In genomic region chr11:8525463-8526145, GRCm38 (mm10) we compare ENCODE assay signal across 14 mouse cellular contexts.
DNase-seq lines count a peak whose midpoint lies in the region; ATAC-seq and TF ChIP-seq lines count a peak whose summit lies in the region.
"Had no signal": no experiment of that assay in that cellular context is flagged by ENCODE, and none has a peak within 500 bp of the region (broad histone marks: within the 10 kb centered on the region; RNA-seq: fewer than 3 reads in every experiment).

No protein-coding gene starts in this region.

- peak overlapping the region; percentile 58 for H3K27ac ChIP-seq in kidney, adult 2 months (ENCODE audit: insufficient read depth, low read depth, low read length)
- peak overlapping the region; percentile 93 for H3K27ac ChIP-seq in lung, embryonic 14.5 days (ENCODE audit: low read depth)
- H3K27ac ChIP-seq in stomach, embryonic 15.5 days = peak overlapping the region; percentile 35; the same call in 1 of the 2 replicates
- H3K27ac ChIP-seq: hindbrain, embryonic 10.5 days; neural tube, embryonic 12.5 days had no signal

- peak; percentile 19 for DNase-seq in adrenal gland, adult 2 months
- no peak for DNase-seq in adrenal gland, postnatal 36 days
- DNase-seq in kidney, adult 2 months = peak; percentile 34
- no peak for DNase-seq in kidney, postnatal 25 days
- DNase-seq in lung, embryonic 14.5 days = peak; percentile 89
- DNase-seq in lung, postnatal 36 days = no peak
- DNase-seq: cerebellum, adult 8-10 months; forebrain, postnatal 0 days; gastrocnemius, postnatal 14 days; thymus, postnatal 14 days had no signal

- no peak for TF ChIP-seq CTCF in kidney, adult 2 months (conservative IDR thresholded peaks at IDR 0.05; ENCODE audit: insufficient read depth, insufficient read length, low read depth, low read length)
- TF ChIP-seq CTCF in lung, embryonic 14.5 days (IDR thresholded peaks at IDR 0.05; ENCODE audit: low read depth) = no peak

- peaks cover 22% of the 10 kb centered on the region for H3K4me1 ChIP-seq in kidney, adult 2 months (ENCODE audit: control insufficient read depth, insufficient read depth, low read length)
- H3K4me1 ChIP-seq in lung, embryonic 14.5 days (ENCODE audit: insufficient read depth) = peaks cover 18% of the 10 kb centered on the region; the same call in 1 of the 2 replicates
- peaks cover 15% of the 10 kb centered on the region for H3K4me1 ChIP-seq in stomach, embryonic 15.5 days

- H3K9ac ChIP-seq in lung, embryonic 14.5 days = no peak overlapping the region
- H3K9ac ChIP-seq in stomach, embryonic 15.5 days = no peak overlapping the region
- H3K9ac ChIP-seq: forebrain, postnatal 0 days; neural tube, embryonic 12.5 days had no signal

- peaks cover 1% of the 10 kb centered on the region; the same call in 1 of the 2 replicates for H3K36me3 ChIP-seq in kidney, adult 2 months (ENCODE audit: control insufficient read depth, insufficient read depth, low read length)
- H3K36me3 ChIP-seq in lung, embryonic 14.5 days (ENCODE audit: insufficient read depth) = peaks cover 52% of the 10 kb centered on the region
- H3K36me3 ChIP-seq in stomach, embryonic 15.5 days = 0 out of 2 replicates have a peak, but pooled peaks cover 13% of the 10 kb centered on the region
- H3K36me3 ChIP-seq: hindbrain, embryonic 10.5 days; neural tube, embryonic 12.5 days had no signal

- no peaks in the 10 kb centered on the region for H3K9me3 ChIP-seq in lung, embryonic 14.5 days (ENCODE audit: low read depth, low read length)
- H3K9me3 ChIP-seq in stomach, embryonic 15.5 days = no peaks in the 10 kb centered on the region
- H3K9me3 ChIP-seq: hindbrain, embryonic 10.5 days; neural tube, embryonic 12.5 days had no signal

- H3K27me3 ChIP-seq in kidney, adult 2 months (replicated peaks; ENCODE audit: control insufficient read depth, insufficient read depth, low read length) = no peaks in the 10 kb centered on the region
- no peaks in the 10 kb centered on the region for H3K27me3 ChIP-seq in lung, embryonic 14.5 days (ENCODE audit: insufficient read depth, low read length)
- no peaks in the 10 kb centered on the region for H3K27me3 ChIP-seq in stomach, embryonic 15.5 days (replicated peaks)
- H3K27me3 ChIP-seq: neural tube, embryonic 12.5 days had no signal

- no peak overlapping the region for H3K4me3 ChIP-seq in kidney, adult 2 months (ENCODE audit: insufficient read depth, low read depth, low read length)
- H3K4me3 ChIP-seq in lung, embryonic 14.5 days (ENCODE audit: low read depth, low read length) = no peak overlapping the region
- H3K4me3 ChIP-seq in stomach, embryonic 15.5 days (replicated peaks) = no peak overlapping the region
- H3K4me3 ChIP-seq: hindbrain, embryonic 10.5 days; neural tube, embryonic 12.5 days had no signal

- TF ChIP-seq POLR2A in kidney, adult 2 months (IDR thresholded peaks at IDR 0.05; ENCODE audit: low read depth, low read length) = no peak

- 51% methylated on average over 9 of the region's 9 CpGs for WGBS in kidney, adult 2 months
- 28% methylated on average over 9 of the region's 9 CpGs for WGBS in lung, embryonic 14.5 days
- 57% methylated on average over 9 of the region's 9 CpGs for WGBS in stomach, embryonic 15.5 days

- H3K4me2 ChIP-seq in lung, embryonic 14.5 days = no peak overlapping the region
- H3K4me2 ChIP-seq in stomach, embryonic 15.5 days = no peak overlapping the region
- H3K4me2 ChIP-seq: neural tube, embryonic 12.5 days had no signal

- peak; percentile 80 for ATAC-seq in lung, embryonic 14.5 days (ENCODE audit: insufficient read depth)
- no peak for ATAC-seq in stomach, embryonic 15.5 days (ENCODE audit: insufficient read depth, low FRiP score, low read depth)
- ATAC-seq in inflammation-experienced regulatory T-cells, adult 6 months = no peak
- ATAC-seq: forebrain, postnatal 0 days had no signal

Comparison
In these comparisons a context has a peak if more than half of its experiments do, and no peak if none do; other contexts are left out.
1. DNase-seq: peak in adrenal gland, adult 2 months (single experiment), kidney, adult 2 months (single experiment) and lung, embryonic 14.5 days (single experiment); none in adrenal gland, postnatal 36 days (0 of 2), kidney, postnatal 25 days (0 of 2) and lung, postnatal 36 days (single experiment).
2. H3K27ac ChIP-seq: peak in every context shown above with its lines; median percentile 93 in lung, embryonic 14.5 days; 58 in kidney, adult 2 months; 35 in stomach, embryonic 15.5 days.